Mouse (Mus musculus) cerebellum, adult 2 months (tissue): ENCODE measurements around the gene Vav2. TPM values are rescaled to one million over a fixed set of nuclear protein-coding genes. Genes with fewer than 3 reads are reported as not detected.

Experiments
- DNase-seq, 2 experiments: peaks; one replicate each; pipeline ENCODE4 v3.0.0; 2021
- H3K27ac ChIP-seq: fragments of 200-500 bp; 2 replicates; pipeline ENCODE4 v1.5.1; 2012; ENCODE audit warnings: low read length, control low read depth, inconsistent platforms; ENCODE audit not compliant: insufficient read depth
- H3K27me3 ChIP-seq: fragments of 200-500 bp; 2 replicates; pipeline ENCODE4 v1.6.1; 2012; ENCODE audit warnings: inconsistent platforms, mild to moderate bottlenecking, low read length, moderate library complexity; ENCODE audit not compliant: control insufficient read depth, insufficient read depth
- H3K4me1 ChIP-seq: fragments of 200-500 bp; 2 replicates; pipeline ENCODE4 v1.6.1; 2011; ENCODE audit warnings: low read length; ENCODE audit not compliant: control insufficient read depth, insufficient read depth
- H3K4me3 ChIP-seq: fragments of 200-500 bp; replicated peaks from 2 replicates; pipeline ENCODE3; 2011; ENCODE audit warnings: mild to moderate bottlenecking, low read depth, low read length, control low read depth; ENCODE audit not compliant: insufficient read depth
- CTCF ChIP-seq: fragments of 200-500 bp; IDR thresholded peaks from 2 replicates; pipeline ENCODE4 v1.5.1; 2011; ENCODE audit warnings: low read depth, mild to moderate bottlenecking, control low read depth, low read length, moderate library complexity, borderline replicate concordance; ENCODE audit not compliant: insufficient read depth
- POLR2A ChIP-seq: fragments of 200-500 bp; IDR thresholded peaks from 2 replicates; pipeline ENCODE4 v1.6.1; 2011; ENCODE audit warnings: low read length, control low read depth, borderline replicate concordance; ENCODE audit not compliant: insufficient read depth
- WGBS: fragments of 180-500 bp; shearing (Covaris S2); methylation state at CpG from one replicate; pipeline ENCODE4 v1.1.7; 2018; 5-methylcytosine and 5-hydroxymethylcytosine counted together
- polyA plus RNA-seq: library from polyadenylated mRNA; depleted of rRNA; stranded (reverse); fragments of >200 nt; gene quantifications from 2 replicates; pipeline ENCODE4 v1.2.3, GENCODE M21; 2012

Vav2 gene
- polyA plus RNA-seq, 1 experiment, result 16.1 TPM

DNA sequence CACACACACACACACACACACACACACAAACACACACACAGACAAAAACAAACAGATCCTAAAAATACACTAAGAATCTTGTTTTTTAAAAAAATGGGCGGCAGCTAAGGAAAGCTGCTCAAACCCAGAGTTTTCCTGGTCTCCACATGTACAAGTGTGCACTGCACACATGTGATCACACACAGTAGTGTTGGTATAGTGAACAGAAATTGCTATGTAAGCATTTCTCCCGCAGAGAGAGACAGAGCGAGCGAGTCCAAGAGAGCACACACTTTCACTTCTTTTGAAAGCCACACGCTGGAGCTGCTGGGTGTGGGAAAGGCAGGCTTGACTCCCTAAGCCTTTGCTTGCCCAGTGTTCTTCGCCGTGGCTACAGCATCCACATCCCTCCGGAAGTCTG, 120.2 kb downstream of the Vav2 start:
- TF ChIP-seq CTCF (no peak), POLR2A (no peak)
- no peaks in the 10 kb centered on the region for H3K4me1 ChIP-seq
- no peaks in the 10 kb centered on the region for H3K27me3 ChIP-seq
- DNase-seq, result no peak
- H3K27ac ChIP-seq, result no peak overlapping the region
- WGBS, result 65% methylated on average over 8 of the region's 8 CpGs
- H3K4me3 ChIP-seq, result no peak overlapping the region

DNA sequence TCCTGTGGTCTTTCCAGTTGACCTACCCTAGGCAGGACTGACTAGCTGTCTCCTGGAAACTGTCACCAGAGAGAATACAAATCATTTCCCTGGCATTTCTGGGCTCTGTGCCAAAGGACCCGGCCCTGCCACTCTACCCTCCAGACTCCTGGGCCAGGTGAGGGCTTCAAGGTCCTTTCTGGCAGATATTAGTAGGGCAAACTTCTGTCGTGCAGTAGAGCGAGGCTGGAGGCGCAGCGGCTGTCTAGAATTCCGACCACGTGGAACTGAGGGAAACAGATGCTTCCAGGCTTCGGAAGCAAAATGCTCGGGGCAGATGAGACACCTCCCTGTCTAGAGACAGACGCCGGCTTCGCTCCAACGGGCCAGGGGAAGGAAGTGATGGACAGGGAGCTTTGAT, 122.1 kb downstream of the Vav2 start:
- Histone ChIP-seq H3K4me3 (no peak overlapping the region), H3K4me1 (no peaks in the 10 kb centered on the region), H3K27ac (no peak overlapping the region), H3K27me3 (no peaks in the 10 kb centered on the region)
- TF ChIP-seq POLR2A (no peak), CTCF (no peak)
- 28% methylated on average over 13 of the region's 13 CpGs for whole genome bisulfite sequencing
- no peak for DNase-seq

DNA sequence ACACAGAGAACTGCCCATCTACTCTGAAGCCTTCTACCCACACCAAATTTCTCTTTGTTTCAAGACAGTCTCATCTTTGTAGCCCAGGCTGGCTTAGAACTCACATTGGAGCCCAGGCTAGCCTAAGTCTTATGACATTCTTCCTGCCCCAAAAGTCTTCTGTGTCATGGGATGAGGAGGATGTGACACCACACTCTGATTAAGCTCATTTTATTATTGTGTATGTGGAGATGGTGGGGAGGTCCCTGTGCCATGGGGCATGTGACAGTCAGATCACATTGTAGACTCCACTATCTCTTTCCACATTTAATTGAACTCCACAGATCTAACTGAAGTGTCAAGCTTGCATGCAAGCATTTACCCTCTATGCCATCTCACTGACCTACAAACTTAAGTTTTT, 122.8 kb downstream of the Vav2 start:
- H3K27ac ChIP-seq, result no peak overlapping the region
- no peak overlapping the region for H3K4me3 ChIP-seq
- no peak for DNase-seq
- TF ChIP-seq CTCF, result no peak
- TF ChIP-seq POLR2A, result no peak
- no peaks in the 10 kb centered on the region for H3K27me3 ChIP-seq
- H3K4me1 ChIP-seq, result no peaks in the 10 kb centered on the region

DNA sequence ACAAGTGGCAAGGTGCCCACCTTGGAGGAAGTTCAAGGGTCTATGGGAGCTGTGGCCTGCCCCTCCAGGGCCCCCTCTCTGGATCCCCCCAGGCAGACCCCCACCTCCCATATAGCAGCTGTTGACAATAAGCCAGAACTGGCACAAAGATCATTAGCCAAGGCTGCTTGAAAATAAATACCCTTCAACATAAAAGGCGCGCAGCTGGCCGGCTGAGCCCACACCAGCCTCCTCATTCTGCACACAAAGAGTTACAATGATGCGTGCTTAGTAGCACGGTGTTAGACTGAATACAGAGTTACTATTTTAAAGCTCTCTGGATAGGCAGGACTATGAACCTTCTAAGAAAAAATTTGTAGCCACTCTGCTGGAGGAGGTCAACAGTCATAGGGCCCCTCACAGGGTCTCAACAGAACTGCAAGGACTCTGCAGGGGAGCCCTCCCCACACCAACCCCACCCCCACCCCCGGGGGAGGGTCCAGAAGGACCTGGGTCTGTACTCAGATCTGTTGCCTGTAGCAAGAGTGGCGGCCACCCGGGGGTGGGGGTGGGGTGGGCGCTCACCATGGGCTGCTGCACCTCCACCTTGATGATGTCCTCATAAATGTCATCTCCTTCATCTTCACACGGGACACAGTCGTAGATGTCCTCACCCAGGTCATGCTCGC, 125.3 kb downstream of the Vav2 start:
- Histone ChIP-seq H3K4me3 (no peak overlapping the region), H3K4me1 (no peaks in the 10 kb centered on the region), H3K27me3 (no peaks in the 10 kb centered on the region), H3K27ac (no peak overlapping the region)
- DNase-seq, result no peak
- 44% methylated on average over 12 of the region's 12 CpGs for WGBS
- no peak for TF ChIP-seq POLR2A
- TF ChIP-seq CTCF, result no peak

DNA sequence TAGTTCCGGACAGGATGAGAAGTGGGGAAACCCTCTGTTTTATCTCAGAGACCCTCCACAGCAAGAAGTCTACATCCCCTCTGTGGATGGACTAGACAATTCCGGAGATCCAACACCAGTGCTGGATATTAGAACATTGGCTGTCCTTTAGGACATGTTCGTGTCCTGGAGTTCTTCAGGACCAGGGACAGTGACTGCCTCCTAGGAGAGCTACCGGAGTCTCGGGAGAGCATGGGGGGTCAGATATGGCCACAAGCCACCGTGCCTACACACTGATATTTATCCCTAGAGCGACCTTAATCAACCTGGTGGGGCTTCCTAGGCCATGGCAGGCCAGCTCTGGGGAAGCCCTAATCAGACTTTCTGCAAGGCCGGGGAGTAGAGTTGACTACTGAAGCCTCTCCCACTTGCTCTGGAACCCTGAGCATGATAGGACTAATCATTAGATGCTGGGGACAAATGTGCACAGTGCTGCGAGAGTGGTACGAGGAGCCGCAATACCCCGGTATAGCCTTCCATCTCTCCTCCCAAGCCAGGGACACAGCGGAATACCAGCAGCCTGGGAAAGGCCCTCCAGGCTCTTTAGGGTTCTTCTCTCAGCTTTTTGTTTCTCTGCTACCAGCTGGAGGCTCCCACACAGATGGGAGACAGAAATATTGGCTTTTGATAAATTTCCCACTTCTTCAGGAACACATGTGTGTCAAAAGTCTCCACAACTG, 125.9 kb downstream of the Vav2 start:
- no peak overlapping the region for H3K27ac ChIP-seq

DNA sequence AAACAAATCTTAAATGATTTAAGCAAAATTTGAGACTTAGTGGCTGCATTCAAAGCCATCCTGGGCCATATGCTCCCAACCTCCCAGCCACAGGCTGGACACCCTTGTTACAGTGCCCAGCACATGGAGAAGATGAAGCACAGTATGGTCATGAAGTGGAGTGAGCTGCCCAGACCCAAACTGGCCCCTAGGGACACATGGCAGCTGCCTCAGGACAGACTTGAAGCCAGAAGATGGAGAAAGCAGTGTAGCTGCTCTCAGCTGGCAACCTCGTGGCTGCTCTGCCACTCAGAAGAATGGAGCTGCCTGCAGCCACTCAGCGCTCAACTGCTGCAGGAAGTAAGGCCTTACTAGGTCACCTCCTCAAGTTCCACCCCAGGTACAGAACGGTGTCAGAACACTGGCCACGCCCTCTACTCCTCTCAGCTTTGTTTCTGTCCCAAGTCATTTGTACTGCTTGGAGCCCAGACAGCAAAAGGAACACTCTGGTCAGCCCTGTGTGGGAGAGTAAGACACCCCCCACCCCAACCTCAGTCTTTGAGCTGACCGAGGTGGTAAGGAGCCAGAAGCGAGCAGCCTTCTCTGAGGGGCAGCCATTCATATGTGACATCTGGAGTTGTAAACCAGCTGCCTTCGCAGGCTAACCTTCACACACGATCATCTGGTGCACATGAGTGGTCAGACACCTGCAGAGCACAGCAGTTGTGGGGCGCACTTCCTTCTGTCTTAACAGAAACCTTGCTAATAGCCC, 130.0 kb downstream of the Vav2 start:
- Histone ChIP-seq H3K27ac (no peak overlapping the region), H3K4me1 (no peaks in the 10 kb centered on the region), H3K4me3 (no peak overlapping the region), H3K27me3 (no peaks in the 10 kb centered on the region)
- TF ChIP-seq CTCF (no peak), POLR2A (no peak)
- WGBS, result 52% methylated on average over 9 of the region's 9 CpGs
- no peak for DNase-seq

More for the DNA sequence above, 125.9 kb downstream of the Vav2 start:
- H3K4me3 ChIP-seq, result no peak overlapping the region
- no peaks in the 10 kb centered on the region for H3K4me1 ChIP-seq
- no peak for TF ChIP-seq POLR2A
- no peak for TF ChIP-seq CTCF
- DNase-seq, result no peak
- 67% methylated on average over 13 of the region's 13 CpGs for WGBS
- H3K27me3 ChIP-seq, result no peaks in the 10 kb centered on the region

DNA sequence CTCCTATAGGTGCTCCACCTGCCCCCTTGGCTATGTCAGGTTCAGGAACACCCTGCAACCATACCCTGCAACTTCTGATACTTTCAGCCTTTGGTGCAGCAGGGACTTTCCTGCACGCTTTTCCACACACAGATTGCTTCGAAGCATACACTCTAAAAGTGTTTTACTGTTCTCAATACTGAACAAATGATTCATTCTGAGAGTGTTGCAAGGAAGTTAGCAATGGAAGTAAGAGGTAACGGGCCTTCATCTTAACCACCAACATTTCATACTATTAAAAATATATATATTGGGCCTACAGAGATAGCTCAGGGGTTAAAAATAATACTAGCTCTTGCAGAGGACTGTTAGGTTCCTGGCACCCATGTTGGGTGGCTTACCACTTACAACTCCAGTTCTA, 132.1 kb downstream of the Vav2 start:
- Histone ChIP-seq H3K27ac (no peak overlapping the region), H3K27me3 (no peaks in the 10 kb centered on the region), H3K4me1 (no peaks in the 10 kb centered on the region), H3K4me3 (no peak overlapping the region)
- TF ChIP-seq CTCF, result no peak
- no peak for TF ChIP-seq POLR2A
- DNase-seq, result no peak
- 96% methylated on average over 3 of the region's 3 CpGs for WGBS

DNA sequence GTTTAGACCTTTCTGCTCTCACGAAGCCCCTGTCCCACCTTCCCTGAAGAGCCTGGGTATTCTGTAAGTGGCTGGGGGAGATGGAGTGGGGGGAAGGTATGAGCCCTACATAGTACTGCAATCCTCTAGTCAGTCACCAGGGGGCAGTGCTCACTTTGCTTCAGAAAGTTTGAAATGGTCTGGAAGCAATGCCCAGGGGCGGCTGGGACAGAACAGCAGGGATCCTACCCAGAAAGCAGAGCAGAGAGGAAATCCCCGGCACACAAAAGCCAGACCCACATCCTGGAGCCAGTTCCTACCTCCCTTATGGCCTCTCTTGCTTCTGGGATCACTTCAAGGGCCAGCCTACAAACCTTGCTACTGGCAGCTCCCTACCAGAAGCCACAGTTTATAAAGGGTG, 137.8 kb downstream of the Vav2 start:
- TF ChIP-seq CTCF (peak; percentile 82), POLR2A (no peak)
- H3K4me1 ChIP-seq, result no peaks in the 10 kb centered on the region
- no peak overlapping the region for H3K27ac ChIP-seq
- H3K27me3 ChIP-seq, result no peaks in the 10 kb centered on the region
- H3K4me3 ChIP-seq, result no peak overlapping the region
- WGBS, result 14% methylated on average over 3 of the region's 3 CpGs
- peak; percentile 57 to 72 for DNase-seq
